In the genomic region with DNA sequence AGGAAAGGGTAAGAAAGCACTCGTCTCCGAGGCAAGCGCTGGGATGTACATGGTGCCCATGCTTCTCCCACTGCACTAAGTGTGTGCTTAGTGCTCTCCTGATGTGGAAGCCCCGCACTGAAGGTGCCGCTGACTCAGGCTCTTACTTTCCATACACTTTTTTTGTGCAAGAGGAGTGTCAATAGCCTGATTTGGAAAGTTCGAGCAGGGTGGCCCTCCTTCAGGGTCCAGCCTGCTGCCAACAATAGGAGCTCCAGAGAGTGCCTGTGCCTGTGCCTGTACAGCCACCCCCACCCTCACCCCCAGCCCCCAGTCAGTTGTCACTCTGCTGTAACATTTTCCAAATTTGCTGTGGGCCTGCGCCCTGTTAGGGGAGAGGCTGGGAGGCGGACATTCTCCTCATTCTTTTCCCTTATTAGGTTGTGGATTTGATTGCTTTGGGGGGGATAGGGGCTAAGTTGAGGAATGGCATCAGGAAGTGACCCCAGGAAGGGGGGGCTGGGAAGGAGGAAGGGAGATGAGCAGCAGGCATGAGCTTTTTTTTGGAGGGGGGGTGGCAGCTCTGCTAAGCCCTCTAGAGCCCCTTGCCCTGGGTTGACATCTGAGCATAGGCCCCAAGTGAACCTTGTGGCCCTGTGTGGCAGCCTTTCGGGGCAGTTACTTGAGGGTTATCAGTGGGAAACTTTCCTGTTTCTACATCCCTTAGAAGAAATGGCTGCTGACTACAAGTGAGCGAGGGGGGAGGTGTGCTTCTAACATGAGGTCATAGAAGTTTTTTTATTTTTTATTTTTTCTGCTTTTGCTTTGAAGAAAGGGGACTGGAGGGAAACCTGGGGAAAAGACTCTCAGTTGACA, we compare ENCODE assay signal across 8 mouse cellular contexts. TPM values are rescaled to one million over a fixed set of nuclear protein-coding genes. Genes with fewer than 3 reads are reported as not detected.
A peak's percentile ranks its signal among the peaks of the same experiment; 100 is the strongest.
DNase-seq lines count a peak whose midpoint lies in the region; ATAC-seq and TF ChIP-seq lines count a peak whose summit lies in the region.

No protein-coding gene starts in this region.

- no peak for TF ChIP-seq POLR2A in thymus, adult 2 months (IDR thresholded peaks at IDR 0.05; ENCODE audit: control insufficient read depth, extremely low read depth, insufficient read depth, low read length, poor library complexity)

- no peak overlapping the region for H3K4me3 ChIP-seq in forebrain, embryonic 12.5 days (replicated peaks)
- H3K4me3 ChIP-seq in midbrain, embryonic 13.5 days (replicated peaks) = no peak overlapping the region
- H3K4me3 ChIP-seq in thymus, adult 2 months (ENCODE audit: control insufficient read depth, insufficient read depth, low read length) = no peak overlapping the region

- no peaks in the 10 kb centered on the region for H3K9me3 ChIP-seq in forebrain, embryonic 12.5 days
- H3K9me3 ChIP-seq in midbrain, embryonic 13.5 days = no peaks in the 10 kb centered on the region

- ATAC-seq in forebrain, embryonic 12.5 days (ENCODE audit: low FRiP score) = peak; percentile 62; the same call in 1 of the 2 replicates
- ATAC-seq in midbrain, embryonic 13.5 days = 0 out of 2 replicates have a peak, but pooled peaks have one; percentile 43

- DNase-seq in kidney, adult 18-20 months = peak; percentile 37
- DNase-seq in kidney, adult 11 months = no peak
- DNase-seq in kidney, postnatal 14 days = peak; percentile 79
- no peak for DNase-seq in thymus, adult 2 months
- DNase-seq in cerebellum, adult 8-10 months = no peak
- no peak for DNase-seq in frontal cortex, postnatal 25 days (ENCODE audit: low spot score in 2 of 2)

- peaks cover 43% of the 10 kb centered on the region for H3K4me1 ChIP-seq in forebrain, embryonic 12.5 days
- H3K4me1 ChIP-seq in midbrain, embryonic 13.5 days (replicated peaks) = peaks cover 31% of the 10 kb centered on the region
- peaks cover 44% of the 10 kb centered on the region for H3K4me1 ChIP-seq in thymus, adult 2 months (replicated peaks; ENCODE audit: control insufficient read depth, insufficient read depth, low read length)

- 0 out of 2 replicates have a peak, but pooled peaks cover 7% of the 10 kb centered on the region for H3K27me3 ChIP-seq in forebrain, embryonic 12.5 days
- no peaks in the 10 kb centered on the region for H3K27me3 ChIP-seq in midbrain, embryonic 13.5 days
- no peaks in the 10 kb centered on the region for H3K27me3 ChIP-seq in thymus, adult 2 months (ENCODE audit: control insufficient read depth, insufficient read depth, low read length)

- WGBS in forebrain, embryonic 12.5 days = 15% methylated on average over 10 of the region's 10 CpGs
- WGBS in midbrain, embryonic 13.5 days = 52% methylated on average over 10 of the region's 10 CpGs
- WGBS in thymus, adult 2 months = 85% methylated on average over 10 of the region's 10 CpGs

- no peak for TF ChIP-seq CTCF in thymus, adult 2 months (IDR thresholded peaks at IDR 0.05; ENCODE audit: borderline replicate concordance, control insufficient read depth, extremely low read depth, insufficient read depth, low read length, poor library complexity)

- peaks cover 11% of the 10 kb centered on the region; the same call in 1 of the 2 replicates for H3K36me3 ChIP-seq in forebrain, embryonic 12.5 days (replicated peaks)
- 0 out of 2 replicates have a peak, but pooled peaks cover 4% of the 10 kb centered on the region for H3K36me3 ChIP-seq in midbrain, embryonic 13.5 days
- no peaks in the 10 kb centered on the region for H3K36me3 ChIP-seq in thymus, adult 2 months (ENCODE audit: control insufficient read depth, insufficient read depth, low read length)

- H3K9ac ChIP-seq in forebrain, embryonic 12.5 days = peak overlapping the region; percentile 36; the same call in 1 of the 2 replicates
- 0 out of 2 replicates have a peak overlapping the region, but pooled peaks have one; percentile 19 for H3K9ac ChIP-seq in midbrain, embryonic 13.5 days (replicated peaks)

- peak overlapping the region; percentile 71 for H3K27ac ChIP-seq in forebrain, embryonic 12.5 days
- H3K27ac ChIP-seq in midbrain, embryonic 13.5 days = peak overlapping the region; percentile 60
- H3K27ac ChIP-seq in thymus, adult 2 months (ENCODE audit: control insufficient read depth, insufficient read depth, low read length) = no peak overlapping the region; the same call in 1 of the 2 replicates

- H3K4me2 ChIP-seq in forebrain, embryonic 12.5 days = peak overlapping the region; percentile 21; the same call in 1 of the 2 replicates
- no peak overlapping the region for H3K4me2 ChIP-seq in midbrain, embryonic 13.5 days (replicated peaks)

RNA-seq across cellular contexts. Expression of gene Actn4, which starts 16.5 kb away (rescaled TPM):
- polyA plus RNA-seq in forebrain, embryonic 12.5 days (2016; fragmentation: Nextera tagmentation; extraction: Ambion mirVana) = 159 and 171 TPM in 2 replicates
- 120 and 132 TPM in 2 replicates for polyA plus RNA-seq in midbrain, embryonic 13.5 days (2015; fragmentation: Nextera tagmentation; extraction: Ambion mirVana)
- 243 and 268 TPM in 2 replicates for polyA plus RNA-seq in thymus, adult 2 months (2012; rRNA removed)

RNA-seq across cellular contexts. Expression of gene Eif3k, which starts 36.0 kb away (rescaled TPM):
- polyA plus RNA-seq in forebrain, embryonic 12.5 days (2016; fragmentation: Nextera tagmentation; extraction: Ambion mirVana) = 314 and 342 TPM in 2 replicates
- polyA plus RNA-seq in midbrain, embryonic 13.5 days (2015; fragmentation: Nextera tagmentation; extraction: Ambion mirVana) = 318 and 323 TPM in 2 replicates
- 362 and 396 TPM in 2 replicates for polyA plus RNA-seq in thymus, adult 2 months (2012; rRNA removed)

RNA-seq across cellular contexts. Expression of gene Map4k1, which starts 36.2 kb away (rescaled TPM):
- 5.0 and 5.7 TPM in 2 replicates for polyA plus RNA-seq in forebrain, embryonic 12.5 days (2016; fragmentation: Nextera tagmentation; extraction: Ambion mirVana)
- 4.5 and 5.0 TPM in 2 replicates for polyA plus RNA-seq in midbrain, embryonic 13.5 days (2015; fragmentation: Nextera tagmentation; extraction: Ambion mirVana)
- polyA plus RNA-seq in thymus, adult 2 months (2012; rRNA removed) = 155 and 164 TPM in 2 replicates

Comparison
In these comparisons a context has a peak if more than half of its experiments do, and no peak if none do; other contexts are left out.
1. DNase-seq: peak in kidney, adult 18-20 months (single experiment) and kidney, postnatal 14 days (single experiment); none in kidney, adult 11 months (single experiment), thymus, adult 2 months (single experiment), cerebellum, adult 8-10 months (single experiment) and frontal cortex, postnatal 25 days (0 of 2).
2. RNA of gene Map4k1, which starts 36.2 kb away (polyA plus RNA-seq): 155 to 164 TPM in thymus, adult 2 months; 5.0 to 5.7 TPM in forebrain, embryonic 12.5 days and 4.5 to 5.0 TPM in midbrain, embryonic 13.5 days; every median in the first group is over 10 times any median in the second.